Mouse (Mus musculus): ENCODE data around the gene Habp4. TPM values are rescaled to one million over a fixed set of nuclear protein-coding genes. Genes with fewer than 3 reads are reported as not detected.

The Habp4 gene
- polyA plus RNA-seq, 1 experiment, result 26.7 TPM

DNA sequence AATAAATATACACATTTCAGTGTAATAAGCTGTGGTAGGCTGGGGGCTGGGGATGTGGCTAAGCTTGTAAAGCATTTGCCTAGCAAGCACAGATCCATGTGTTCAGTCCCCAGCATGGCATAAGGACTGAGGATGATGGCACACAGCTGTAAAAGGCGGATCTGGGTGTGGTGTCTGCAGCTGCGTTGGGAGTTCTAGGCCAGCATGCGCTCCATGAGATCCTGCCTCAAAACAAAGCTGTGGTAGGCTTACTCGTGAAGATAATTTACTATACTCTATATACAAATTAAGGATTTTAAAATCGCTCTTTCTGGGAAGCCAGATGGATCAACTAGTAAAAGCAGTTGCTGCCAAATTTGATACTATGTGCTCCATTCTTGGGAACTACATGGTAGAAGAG, 53.3 kb downstream of the Habp4 start:
- no peak for TF ChIP-seq CTCF (IDR thresholded peaks at IDR 0.05; ENCODE audit: insufficient read depth, low read length)
- TF ChIP-seq POLR2A (IDR thresholded peaks at IDR 0.05; ENCODE audit: borderline replicate concordance, extremely low read depth, low read depth, low read length), result no peak
- DNase-seq, result no peak
- WGBS, result 95% methylated on average over 5 of the region's 5 CpGs
- no peak overlapping the region for H3K4me3 ChIP-seq (replicated peaks; ENCODE audit: extremely low read depth, low read depth, low read length)
- no peaks in the 10 kb centered on the region for H3K4me1 ChIP-seq (ENCODE audit: control insufficient read depth, insufficient read depth, low read length)

DNA sequence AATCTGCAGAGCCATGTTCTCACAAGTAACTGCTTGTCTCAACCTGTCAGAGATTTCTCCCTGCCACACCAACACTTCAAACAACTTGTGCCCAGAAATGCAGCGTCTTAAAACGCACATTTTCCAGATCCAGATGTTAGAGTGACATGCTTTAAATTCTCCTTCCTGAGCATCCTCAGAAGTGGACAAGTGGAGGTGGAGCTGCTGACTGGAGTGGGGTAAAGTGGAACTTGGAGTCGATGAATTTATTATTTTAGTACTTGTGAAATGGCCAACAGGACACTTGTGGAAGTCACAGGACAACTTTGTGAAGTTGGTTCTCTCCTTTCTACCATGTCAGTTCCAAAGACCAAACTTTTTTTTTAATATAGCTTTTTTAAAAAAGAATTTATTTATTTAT, 64.1 kb downstream of the Habp4 start:
- DNase-seq, result no peak
- WGBS, result 56% methylated on average over 3 of the region's 3 CpGs

DNA sequence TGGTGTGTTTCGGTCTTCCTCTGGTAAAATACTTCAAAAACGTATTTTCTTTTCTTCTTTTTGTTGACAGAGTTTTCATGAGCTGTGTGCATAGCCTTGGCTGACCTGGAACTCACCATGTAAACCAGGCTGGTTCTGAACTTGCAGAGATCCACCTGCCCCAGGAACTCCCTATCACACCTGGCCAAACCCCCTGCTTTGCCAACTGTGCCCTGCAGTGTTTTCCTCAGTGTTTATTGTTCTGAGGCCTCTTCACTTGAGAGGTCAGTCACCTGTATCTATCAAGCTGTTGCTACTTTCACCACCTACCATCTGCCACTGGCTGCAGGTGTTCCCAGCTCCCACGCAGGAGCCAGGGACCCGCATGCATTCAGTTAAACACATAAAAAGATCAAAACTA, 65.1 kb downstream of the Habp4 start:
- 89% methylated on average over 4 of the region's 4 CpGs for WGBS
- DNase-seq, result no peak
- H3K4me3 ChIP-seq (replicated peaks; ENCODE audit: extremely low read depth, low read depth, low read length), result no peak overlapping the region
- TF ChIP-seq POLR2A (IDR thresholded peaks at IDR 0.05; ENCODE audit: borderline replicate concordance, extremely low read depth, low read depth, low read length) (no peak), CTCF (IDR thresholded peaks at IDR 0.05; ENCODE audit: insufficient read depth, low read length) (no peak)
- no peaks in the 10 kb centered on the region for H3K4me1 ChIP-seq (ENCODE audit: control insufficient read depth, insufficient read depth, low read length)

More for the DNA sequence above, 64.1 kb downstream of the Habp4 start:
- Histone ChIP-seq H3K4me1 (ENCODE audit: control insufficient read depth, insufficient read depth, low read length) (no peaks in the 10 kb centered on the region), H3K4me3 (replicated peaks; ENCODE audit: extremely low read depth, low read depth, low read length) (no peak overlapping the region)
- no peak for TF ChIP-seq POLR2A (IDR thresholded peaks at IDR 0.05; ENCODE audit: borderline replicate concordance, extremely low read depth, low read depth, low read length)
- TF ChIP-seq CTCF (IDR thresholded peaks at IDR 0.05; ENCODE audit: insufficient read depth, low read length), result no peak

DNA sequence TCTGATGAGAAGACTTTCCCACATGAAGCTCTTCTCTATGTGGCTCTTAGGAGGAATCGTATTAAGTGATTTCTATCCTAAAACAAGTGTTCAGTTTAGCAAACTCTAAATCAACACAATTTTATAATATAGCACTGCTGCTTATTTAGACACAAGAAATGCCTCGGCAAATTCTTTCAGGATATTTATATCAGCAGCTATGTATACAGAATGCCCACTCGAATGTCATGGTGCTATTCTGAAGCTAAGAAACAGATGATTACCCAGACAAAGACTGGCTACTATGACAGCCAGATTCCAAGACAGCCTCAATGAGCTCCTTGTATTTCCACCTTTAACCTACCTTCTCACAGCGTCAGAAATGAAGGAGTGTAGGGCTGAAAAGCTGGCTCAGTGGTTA, 71.5 kb downstream of the Habp4 start:
- WGBS, result 71% methylated on average over 4 of the region's 4 CpGs
- no peak for DNase-seq
- Histone ChIP-seq H3K4me1 (ENCODE audit: control insufficient read depth, insufficient read depth, low read length) (no peaks in the 10 kb centered on the region), H3K4me3 (replicated peaks; ENCODE audit: extremely low read depth, low read depth, low read length) (no peak overlapping the region)
- TF ChIP-seq POLR2A (IDR thresholded peaks at IDR 0.05; ENCODE audit: borderline replicate concordance, extremely low read depth, low read depth, low read length), result no peak
- no peak for TF ChIP-seq CTCF (IDR thresholded peaks at IDR 0.05; ENCODE audit: insufficient read depth, low read length)

DNA sequence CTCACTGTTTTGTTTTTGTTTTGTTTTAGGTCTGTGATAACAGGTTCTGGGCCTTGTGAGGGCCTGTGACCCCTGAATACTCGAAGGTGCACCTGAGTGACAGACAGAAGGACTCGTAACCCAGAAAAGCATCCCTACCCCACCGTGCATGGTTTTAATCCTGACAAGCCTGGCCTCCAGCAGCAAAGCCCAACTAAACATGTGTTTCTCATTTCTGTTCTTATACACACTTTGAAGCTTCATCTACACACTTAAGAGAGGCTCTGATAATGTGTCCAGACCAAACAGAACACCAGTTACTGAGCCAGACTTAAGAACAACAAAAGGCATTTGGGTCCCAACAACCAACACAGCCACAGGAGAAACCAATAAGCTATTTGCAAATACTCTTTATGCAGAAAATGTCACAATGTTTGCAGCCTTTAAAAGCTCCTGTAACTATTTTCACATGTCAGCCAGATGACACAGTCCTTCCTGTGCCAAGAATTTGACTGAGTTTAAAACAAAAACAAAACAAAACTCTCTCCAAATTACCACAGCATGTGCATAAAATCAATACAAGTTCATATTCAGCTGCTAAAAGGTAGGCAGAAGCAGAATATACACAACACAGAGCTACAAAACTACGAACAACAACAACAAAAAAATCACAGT, 73.6 kb downstream of the Habp4 start:
- Histone ChIP-seq H3K4me3 (replicated peaks; ENCODE audit: extremely low read depth, low read depth, low read length) (no peak overlapping the region), H3K4me1 (ENCODE audit: control insufficient read depth, insufficient read depth, low read length) (no peaks in the 10 kb centered on the region)
- TF ChIP-seq POLR2A (IDR thresholded peaks at IDR 0.05; ENCODE audit: borderline replicate concordance, extremely low read depth, low read depth, low read length) (no peak), CTCF (IDR thresholded peaks at IDR 0.05; ENCODE audit: insufficient read depth, low read length) (no peak)
- 65% methylated on average over 4 of the region's 4 CpGs for WGBS
- no peak for DNase-seq

DNA sequence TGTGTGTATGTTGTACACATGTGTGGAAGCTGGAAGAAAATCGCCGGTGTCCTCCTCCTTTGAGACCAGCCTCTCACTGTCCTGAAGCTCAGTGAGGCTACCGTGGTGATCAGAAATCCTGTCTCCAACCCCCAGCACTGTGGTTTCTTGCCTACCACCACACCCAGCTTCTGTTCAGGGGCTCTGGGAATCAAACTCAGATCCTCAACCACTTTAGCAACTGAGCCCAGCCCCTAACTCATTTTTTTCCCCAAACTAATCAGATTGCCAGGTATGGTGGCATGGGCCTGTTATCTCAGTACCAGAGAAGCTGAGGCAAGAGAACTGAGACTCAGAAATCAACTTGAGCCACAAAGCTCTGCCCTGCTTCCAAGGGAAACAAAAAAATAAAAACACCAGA, 74.2 kb downstream of the Habp4 start:
- DNase-seq, result no peak
- no peaks in the 10 kb centered on the region for H3K4me1 ChIP-seq (ENCODE audit: control insufficient read depth, insufficient read depth, low read length)
- no peak overlapping the region for H3K4me3 ChIP-seq (replicated peaks; ENCODE audit: extremely low read depth, low read depth, low read length)
- TF ChIP-seq CTCF (IDR thresholded peaks at IDR 0.05; ENCODE audit: insufficient read depth, low read length), result no peak
- WGBS, result 61% methylated on average over 3 of the region's 3 CpGs

Other genes with a start within 250 kb of the Habp4 start
- not detected in 2 replicates for gene Hsd17b3, start 72.6 kb upstream of the Habp4 start, polyA plus RNA-seq (2012; rRNA removed)
- 5.7 and 6.8 TPM in 2 replicates for gene Slc35d2, start 32.5 kb upstream of the Habp4 start, polyA plus RNA-seq (2012; rRNA removed)
- gene Zfp367, start 8.6 kb upstream of the Habp4 start, polyA plus RNA-seq (2012; rRNA removed), result 7.1 and 10.4 TPM in 2 replicates
- gene Cdc14b, start 113.5 kb downstream of the Habp4 start, polyA plus RNA-seq (2012; rRNA removed), result 4.2 and 6.6 TPM in 2 replicates
- gene Aaed1, start 150.9 kb downstream of the Habp4 start, polyA plus RNA-seq (2012; rRNA removed), result 17.8 and 18.0 TPM in 2 replicates
- gene Ctsl, start 209.1 kb downstream of the Habp4 start, polyA plus RNA-seq (2012; rRNA removed), result 62.8 and 98.1 TPM in 2 replicates